9 mouse cellular contexts compared by ENCODE assay signal in genomic region chr5:136045987-136046386, GRCm38 (mm10). TPM values are rescaled to one million over a fixed set of nuclear protein-coding genes. Genes with fewer than 3 reads are reported as not detected.
A peak's percentile ranks its signal among the peaks of the same experiment; 100 is the strongest.
DNase-seq lines count a peak whose midpoint lies in the region; ATAC-seq and TF ChIP-seq lines count a peak whose summit lies in the region.
"Had no signal": no experiment of that assay in that cellular context is flagged by ENCODE, and none has a peak within 500 bp of the region (broad histone marks: within the 10 kb centered on the region; RNA-seq: fewer than 3 reads in every experiment).

No protein-coding gene starts in this region.

- no peak overlapping the region for H3K4me3 ChIP-seq in ES-Bruce4 (ENCODE audit: low read depth, low read length)
- H3K4me3 ChIP-seq in embryonic facial prominence, embryonic 11.5 days (ENCODE audit: low read depth, low read length): no peak overlapping the region
- H3K4me3 ChIP-seq in lung, embryonic 14.5 days (ENCODE audit: low read depth, low read length): no peak overlapping the region
- H3K4me3 ChIP-seq: limb, embryonic 13.5 days had no signal

- peaks cover 4% of the 10 kb centered on the region for H3K4me1 ChIP-seq in ES-Bruce4 (ENCODE audit: control insufficient read depth, insufficient read depth, low read length)
- H3K4me1 ChIP-seq in embryonic facial prominence, embryonic 11.5 days (ENCODE audit: control insufficient read depth, insufficient read depth, low read length): no peaks in the 10 kb centered on the region
- H3K4me1 ChIP-seq in lung, embryonic 14.5 days (ENCODE audit: insufficient read depth): no peaks in the 10 kb centered on the region
- H3K4me1 ChIP-seq: limb, embryonic 13.5 days had no signal

- DNase-seq in adrenal gland, postnatal 14 days: peak; percentile 91
- peak; percentile 94 for DNase-seq in embryonic facial prominence, embryonic 11.5 days (ENCODE audit: low spot score)
- peak; percentile 51 to 66 for DNase-seq in heart, adult 9 months (ENCODE audit: low spot score in 2 of 2)
- DNase-seq in kidney, postnatal 36 days: peak; percentile 87 to 97
- peak; percentile 96 for DNase-seq in lung, embryonic 14.5 days
- peak; percentile 74 to 88 for DNase-seq in right cerebral cortex, postnatal 10 days (ENCODE audit: low spot score in 2 of 2)
- peak; percentile 93 for DNase-seq in urinary bladder, postnatal 14 days (ENCODE audit: low spot score)

- H3K9ac ChIP-seq in ES-Bruce4 (ENCODE audit: low read depth, poor library complexity, severe bottlenecking): no peak overlapping the region
- H3K9ac ChIP-seq in embryonic facial prominence, embryonic 11.5 days (replicated peaks; ENCODE audit: low read length): no peak overlapping the region
- no peak overlapping the region for H3K9ac ChIP-seq in lung, embryonic 14.5 days
- H3K9ac ChIP-seq: limb, embryonic 13.5 days had no signal

- no peaks in the 10 kb centered on the region for H3K36me3 ChIP-seq in ES-Bruce4 (ENCODE audit: control insufficient read depth, insufficient read depth, low read length, poor library complexity, severe bottlenecking)
- no peaks in the 10 kb centered on the region for H3K36me3 ChIP-seq in embryonic facial prominence, embryonic 11.5 days (replicated peaks; ENCODE audit: control insufficient read depth, insufficient read depth, low read depth, low read length)
- no peaks in the 10 kb centered on the region for H3K36me3 ChIP-seq in lung, embryonic 14.5 days (ENCODE audit: insufficient read depth)
- H3K36me3 ChIP-seq: limb, embryonic 13.5 days had no signal

- TF ChIP-seq POLR2A in ES-Bruce4 (IDR thresholded peaks at IDR 0.05; ENCODE audit: insufficient read depth, low read length): no peak

- no peaks in the 10 kb centered on the region for H3K9me3 ChIP-seq in ES-Bruce4 (replicated peaks; ENCODE audit: control insufficient read depth, insufficient read depth, low read length, poor library complexity, severe bottlenecking)
- no peaks in the 10 kb centered on the region for H3K9me3 ChIP-seq in embryonic facial prominence, embryonic 11.5 days (replicated peaks; ENCODE audit: control insufficient read depth, low read length)
- no peaks in the 10 kb centered on the region for H3K9me3 ChIP-seq in lung, embryonic 14.5 days (ENCODE audit: low read depth, low read length)
- H3K9me3 ChIP-seq: limb, embryonic 13.5 days had no signal

- TF ChIP-seq CTCF in ES-Bruce4 (IDR thresholded peaks at IDR 0.05; ENCODE audit: low read depth, low read length): peak; percentile 81
- peak; percentile 91 for TF ChIP-seq CTCF in lung, embryonic 14.5 days (IDR thresholded peaks at IDR 0.05; ENCODE audit: low read depth)

- no peak overlapping the region for H3K4me2 ChIP-seq in embryonic facial prominence, embryonic 11.5 days (ENCODE audit: low read depth, low read length)
- no peak overlapping the region for H3K4me2 ChIP-seq in lung, embryonic 14.5 days
- H3K4me2 ChIP-seq: limb, embryonic 13.5 days had no signal

- TF ChIP-seq EP300 in ES-Bruce4 (IDR thresholded peaks at IDR 0.05; ENCODE audit: insufficient read depth, low read depth, low read length): no peak

- H3K27me3 ChIP-seq in ES-Bruce4 (ENCODE audit: control insufficient read depth, insufficient read depth, low read length, poor library complexity, severe bottlenecking): no peaks in the 10 kb centered on the region
- H3K27me3 ChIP-seq in embryonic facial prominence, embryonic 11.5 days (ENCODE audit: control insufficient read depth, insufficient read depth, low read length): no peaks in the 10 kb centered on the region
- no peaks in the 10 kb centered on the region for H3K27me3 ChIP-seq in lung, embryonic 14.5 days (ENCODE audit: insufficient read depth, low read length)
- H3K27me3 ChIP-seq: limb, embryonic 13.5 days had no signal

- no peak for ATAC-seq in embryonic facial prominence, embryonic 11.5 days (replicated peaks; ENCODE audit: insufficient number of reproducible peaks, low FRiP score, low TSS enrichment, low read depth)
- ATAC-seq in lung, embryonic 14.5 days (ENCODE audit: insufficient read depth): peak; percentile 54

- no peak overlapping the region for H3K27ac ChIP-seq in ES-Bruce4 (ENCODE audit: insufficient read depth, low read length)
- no peak overlapping the region for H3K27ac ChIP-seq in embryonic facial prominence, embryonic 11.5 days (replicated peaks; ENCODE audit: low read depth, low read length)
- no peak overlapping the region for H3K27ac ChIP-seq in lung, embryonic 14.5 days (ENCODE audit: low read depth)
- H3K27ac ChIP-seq: limb, embryonic 13.5 days had no signal

- WGBS in embryonic facial prominence, embryonic 11.5 days: 5% methylated on average over 10 of the region's 10 CpGs
- 4% methylated on average over 10 of the region's 10 CpGs for WGBS in lung, embryonic 14.5 days

RNA-seq across cellular contexts. Expression of gene Upk3b, which starts 7.7 kb away (rescaled TPM):
- 0.34 and 0.38 TPM in 2 replicates for polyA plus RNA-seq in ES-Bruce4 (2011; ENCODE audit: insufficient read depth, insufficient read length, low read depth, missing spikeins)
- total RNA-seq in adrenal gland, postnatal 14 days (2021): 8.2 and 11.7 TPM in 2 replicates
- polyA plus RNA-seq in embryonic facial prominence, embryonic 11.5 days (2014; fragmentation: Nextera tagmentation; extraction: Ambion mirVana): 0.65 and 0.85 TPM in 2 replicates
- 23.8 and 26.7 TPM in 2 replicates for polyA plus RNA-seq in lung, embryonic 14.5 days (2014; fragmentation: Nextera tagmentation; extraction: Ambion mirVana)

RNA-seq across cellular contexts. Expression of gene Upk3bl, which starts 8.3 kb away (rescaled TPM):
- 2.7 and 3.7 TPM in 2 replicates for polyA plus RNA-seq in ES-Bruce4 (2011; ENCODE audit: insufficient read depth, insufficient read length, low read depth, missing spikeins)
- not detected in 2 replicates for total RNA-seq in adrenal gland, postnatal 14 days (2021)
- 6.2 and 6.4 TPM in 2 replicates for polyA plus RNA-seq in embryonic facial prominence, embryonic 11.5 days (2014; fragmentation: Nextera tagmentation; extraction: Ambion mirVana)
- polyA plus RNA-seq in lung, embryonic 14.5 days (2014; fragmentation: Nextera tagmentation; extraction: Ambion mirVana): 1.5 and 1.8 TPM in 2 replicates

RNA-seq across cellular contexts. Expression of gene Rasa4, which starts 37.7 kb away (rescaled TPM):
- polyA plus RNA-seq in ES-Bruce4 (2011; ENCODE audit: insufficient read depth, insufficient read length, low read depth, missing spikeins): 5.9 and 6.6 TPM in 2 replicates
- 9.1 and 13.8 TPM in 2 replicates for total RNA-seq in adrenal gland, postnatal 14 days (2021)
- 3.8 and 5.5 TPM in 2 replicates for polyA plus RNA-seq in embryonic facial prominence, embryonic 11.5 days (2014; fragmentation: Nextera tagmentation; extraction: Ambion mirVana)
- 4.2 and 4.4 TPM in 2 replicates for polyA plus RNA-seq in lung, embryonic 14.5 days (2014; fragmentation: Nextera tagmentation; extraction: Ambion mirVana)

RNA-seq across cellular contexts. Expression of gene Dtx2, which starts 51.4 kb away (rescaled TPM):
- polyA plus RNA-seq in ES-Bruce4 (2011; ENCODE audit: insufficient read depth, insufficient read length, low read depth, missing spikeins): 23.7 and 25.0 TPM in 2 replicates
- total RNA-seq in adrenal gland, postnatal 14 days (2021): 15.4 and 15.5 TPM in 2 replicates
- 22.6 and 29.2 TPM in 2 replicates for polyA plus RNA-seq in embryonic facial prominence, embryonic 11.5 days (2014; fragmentation: Nextera tagmentation; extraction: Ambion mirVana)
- 21.4 and 24.4 TPM in 2 replicates for polyA plus RNA-seq in lung, embryonic 14.5 days (2014; fragmentation: Nextera tagmentation; extraction: Ambion mirVana)

Comparison
In these comparisons a context has a peak if more than half of its experiments do, and no peak if none do; other contexts are left out.
1. RNA of gene Upk3b, which starts 7.7 kb away (polyA plus RNA-seq): 23.8 to 26.7 TPM in lung, embryonic 14.5 days; 0.65 to 0.85 TPM in embryonic facial prominence, embryonic 11.5 days and 0.34 to 0.38 TPM in ES-Bruce4; every median in the first group is over 10 times any median in the second.
2. Peak in every context shown above with its lines, with median percentiles within 50 percentile points of each other: DNase-seq.